Mouse (Mus musculus) skeletal muscle tissue, postnatal 0 days (tissue): ENCODE results near the gene Gm37240. TPM values are rescaled to one million over a fixed set of nuclear protein-coding genes. Genes with fewer than 3 reads are reported as not detected.

Experiments used
- microRNA counts: library from miRNA; unstranded; fragments of <30 nt; microRNA quantifications from one replicate; lab custom pipeline; 2015
- microRNA-seq, 2 experiments: library from miRNA; unstranded; fragments of <30 nt; microRNA quantifications; one replicate each; pipeline ENCODE4; 2016
- polyA plus RNA-seq: library from polyadenylated mRNA; unstranded; fragments of >200 nt; fragmentation: Nextera tagmentation; extraction: Ambion mirVana; gene quantifications from 2 replicates; pipeline ENCODE4 v1.2.1, GENCODE M21; 2015

Gene Gm37240
- 23.6 and 30.2 TPM in 2 replicates for polyA plus RNA-seq

DNA sequence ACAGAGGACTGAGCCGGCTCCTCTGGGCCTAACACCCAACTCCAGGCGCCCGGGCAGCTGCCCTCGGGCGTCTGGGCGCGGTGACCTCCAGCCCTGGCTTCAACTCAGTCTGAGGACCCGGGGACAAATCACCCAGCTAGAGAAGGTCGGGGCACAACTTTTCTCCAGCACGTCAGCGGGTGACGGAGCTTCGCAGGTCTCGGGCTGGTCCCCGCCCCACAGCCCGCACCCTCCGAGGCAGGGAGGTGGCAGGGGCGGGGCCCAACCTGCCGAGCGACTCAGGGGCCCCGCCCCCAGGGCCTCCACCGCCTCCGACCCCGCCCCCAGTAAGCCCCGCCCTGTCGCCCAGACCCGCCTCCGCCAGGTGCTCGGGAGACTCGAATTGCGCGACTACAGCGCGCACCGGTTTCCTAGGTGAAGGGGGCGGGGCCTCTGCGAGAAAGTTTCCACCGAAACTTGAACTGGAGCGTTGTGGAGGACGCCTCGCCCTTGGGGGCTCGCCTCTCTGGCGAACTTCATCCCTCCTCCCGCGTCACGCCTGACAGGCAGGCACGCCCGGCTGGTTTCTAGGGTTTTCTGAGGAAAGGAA, at the start of gene Gm37240, which contains the start of gene Glt28d2:
Gene Gm37240 (minus strand): TSS at position 280 of the 589 bp plus-strand sequence.
Gene Glt28d2 (minus strand): TSS at position 278 of the 589 bp plus-strand sequence.

DNA sequence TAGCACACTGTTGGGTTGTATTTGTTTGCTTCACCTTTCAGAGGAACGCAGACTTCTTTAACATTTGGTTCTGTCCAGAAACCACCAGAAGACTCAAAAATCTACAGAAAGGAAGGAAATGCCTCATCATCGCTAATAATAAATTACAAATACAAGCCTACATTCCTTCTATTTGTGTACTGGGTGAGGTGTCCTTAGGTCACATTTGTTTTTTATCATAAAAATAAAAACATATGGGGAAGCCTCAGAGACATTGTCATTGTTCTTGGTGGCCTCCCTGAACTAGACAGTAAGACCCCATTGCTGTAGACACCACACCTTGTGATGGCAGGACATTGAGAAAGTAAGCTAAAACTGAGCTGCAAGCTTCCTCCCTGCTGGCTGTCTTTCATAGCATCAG, 70.1 kb downstream of the Gm37240 start, which contains the start of gene Fam160a1:
Gene Fam160a1 (minus strand): TSS at position 101 of the 400 bp plus-strand sequence.

DNA sequence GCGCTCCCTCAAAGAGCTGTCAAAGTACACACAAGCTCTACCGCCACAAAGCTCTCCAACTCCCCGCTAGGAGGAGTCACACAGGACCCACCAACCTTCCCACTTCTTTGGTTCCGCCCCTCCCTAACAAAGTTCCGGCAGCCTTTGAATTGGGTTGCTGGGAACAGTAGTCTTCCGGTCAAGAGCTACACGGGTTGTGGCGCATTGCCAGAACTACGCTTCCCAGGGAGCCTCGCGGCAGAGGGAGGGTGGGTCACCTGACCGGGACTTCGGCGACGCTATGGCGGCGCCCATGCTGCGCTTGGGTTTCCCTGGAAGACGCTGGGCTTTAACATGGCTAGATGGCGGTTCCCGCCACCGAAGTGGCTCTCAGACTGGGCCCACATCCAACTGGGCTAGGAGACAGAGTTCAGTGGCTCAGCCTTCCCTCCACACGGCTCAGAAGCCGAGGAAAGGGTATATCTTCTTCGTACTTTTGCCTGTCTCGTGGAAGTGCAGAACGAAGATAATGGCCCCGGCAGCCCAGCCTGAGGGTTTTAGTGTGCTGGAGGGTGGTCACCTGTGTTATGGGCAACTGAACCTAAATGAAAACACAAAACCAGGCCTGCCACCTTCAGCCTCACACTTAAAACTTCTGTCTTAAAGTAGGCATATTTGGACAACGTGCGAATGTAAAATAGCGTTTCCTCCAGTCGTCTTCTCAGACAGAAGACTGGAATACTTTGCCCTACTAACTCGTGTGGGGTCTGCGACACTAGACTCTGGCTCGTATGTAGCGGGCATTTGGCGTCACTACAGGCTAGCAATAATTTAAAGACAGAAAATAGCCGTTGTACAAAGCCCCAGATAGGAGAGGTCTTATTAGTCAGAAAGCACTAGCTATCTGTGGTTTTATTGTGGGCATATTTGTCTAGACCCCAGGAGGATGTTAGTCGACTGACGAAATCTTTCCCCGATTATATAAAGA, 313.2 kb downstream of the Gm37240 start, which contains the start of gene Gatb:
Gene Gatb (plus strand): TSS at position 256 of the 967 bp plus-strand sequence.

DNA sequence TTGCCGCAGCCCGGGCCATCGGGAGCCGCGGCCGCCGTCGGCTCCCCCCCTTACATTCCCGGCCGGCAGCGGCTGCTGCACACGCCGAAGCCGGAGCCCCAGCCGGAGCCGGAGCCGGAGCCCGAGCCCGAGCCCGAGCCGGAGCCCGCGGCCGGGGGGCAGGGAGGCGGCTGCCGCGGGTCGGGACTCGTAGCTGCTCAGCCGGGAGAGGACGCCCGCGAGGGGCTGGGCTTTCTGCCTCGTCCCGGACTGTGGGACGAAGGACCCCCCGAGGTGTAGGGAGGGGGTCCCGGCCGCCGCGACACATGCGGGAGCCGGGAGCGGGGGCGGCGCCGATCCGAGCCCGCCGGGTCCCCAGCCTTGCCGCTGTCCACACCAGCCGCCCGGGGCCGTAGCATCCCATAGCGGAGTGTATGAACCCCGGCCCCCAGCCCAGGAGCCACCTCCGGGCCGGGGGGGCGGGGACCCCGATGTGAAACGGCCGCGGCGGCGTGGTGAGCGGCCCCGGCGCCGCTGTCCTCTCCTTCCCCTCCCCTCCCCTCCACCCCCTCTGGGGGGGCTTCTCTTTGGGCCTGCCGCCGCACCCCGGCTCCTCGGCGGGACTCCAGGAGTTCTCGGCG, 1072.4 kb downstream of the Gm37240 start, which contains the start of gene Fbxw7:
Gene Fbxw7 (plus strand): TSS at position 507 of the 620 bp plus-strand sequence.

DNA sequence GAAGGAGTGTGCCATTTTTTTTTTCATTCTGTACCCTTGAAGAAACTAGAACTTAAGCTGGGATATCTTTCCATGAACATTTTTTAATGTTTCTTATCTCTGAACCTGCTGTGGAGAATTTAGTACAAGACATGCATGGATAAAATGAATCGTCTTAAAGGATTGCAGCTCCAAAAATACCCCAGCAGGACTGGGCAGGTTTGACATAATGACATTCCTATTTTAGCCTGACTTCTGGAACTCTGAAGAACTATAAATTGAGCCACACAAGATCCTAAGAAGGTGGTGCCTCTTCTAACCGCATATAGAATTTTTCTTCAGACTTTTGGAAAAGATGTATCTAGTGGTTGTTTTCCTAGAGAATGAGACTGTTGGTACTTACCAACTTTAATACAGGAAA, 1294.0 kb downstream of the Gm37240 start, which contains the start of gene Tigd4:
Gene Tigd4 (plus strand): TSS at position 301 of the 400 bp plus-strand sequence.

DNA sequence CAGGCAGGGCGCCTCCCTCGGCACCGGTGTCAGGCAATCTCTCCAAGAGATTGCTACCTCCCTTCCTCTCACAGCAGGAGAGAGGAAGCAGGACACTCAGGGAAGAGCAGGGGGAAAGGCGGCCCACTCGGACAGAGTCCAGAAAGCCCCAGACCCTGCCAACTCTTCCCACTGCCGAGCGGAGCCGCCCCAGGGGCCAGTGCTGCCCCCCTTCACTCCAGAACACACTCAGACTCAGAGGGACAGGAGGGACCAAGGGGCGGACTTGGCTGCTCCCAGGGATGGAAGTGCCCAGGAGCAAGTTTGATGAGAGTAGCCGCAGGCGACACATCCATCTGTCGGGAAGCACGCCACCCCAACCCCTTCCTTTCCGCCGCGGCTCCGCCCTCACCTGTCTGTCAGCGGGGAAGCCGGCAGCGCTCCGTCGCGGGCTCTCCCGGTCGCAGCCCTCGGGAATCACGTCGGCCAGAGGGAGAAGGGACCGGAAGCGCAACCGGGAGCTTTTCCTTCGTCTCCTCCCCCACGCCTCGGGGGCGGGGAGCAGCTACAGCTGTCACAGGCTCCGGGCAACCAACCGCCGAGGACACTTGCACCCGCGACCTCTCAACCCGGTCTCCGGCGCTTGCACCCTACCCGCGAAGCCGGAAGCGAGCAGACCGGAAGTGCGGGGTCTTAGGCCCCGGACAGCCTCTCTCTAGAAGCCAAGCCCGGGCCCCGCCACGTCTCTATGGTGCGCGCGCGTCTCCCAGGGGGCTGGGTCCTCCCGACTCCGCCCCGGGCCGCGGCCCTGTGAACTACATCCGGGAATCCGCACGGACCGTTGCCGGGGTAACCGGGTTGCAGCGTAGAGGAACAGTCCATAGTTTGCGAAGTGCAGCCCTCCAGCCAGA, 1305.0 kb downstream of the Gm37240 start, which contains the start of gene Arfip1:
Gene Arfip1 (minus strand): TSS at position 603 of the 890 bp plus-strand sequence.

DNA sequence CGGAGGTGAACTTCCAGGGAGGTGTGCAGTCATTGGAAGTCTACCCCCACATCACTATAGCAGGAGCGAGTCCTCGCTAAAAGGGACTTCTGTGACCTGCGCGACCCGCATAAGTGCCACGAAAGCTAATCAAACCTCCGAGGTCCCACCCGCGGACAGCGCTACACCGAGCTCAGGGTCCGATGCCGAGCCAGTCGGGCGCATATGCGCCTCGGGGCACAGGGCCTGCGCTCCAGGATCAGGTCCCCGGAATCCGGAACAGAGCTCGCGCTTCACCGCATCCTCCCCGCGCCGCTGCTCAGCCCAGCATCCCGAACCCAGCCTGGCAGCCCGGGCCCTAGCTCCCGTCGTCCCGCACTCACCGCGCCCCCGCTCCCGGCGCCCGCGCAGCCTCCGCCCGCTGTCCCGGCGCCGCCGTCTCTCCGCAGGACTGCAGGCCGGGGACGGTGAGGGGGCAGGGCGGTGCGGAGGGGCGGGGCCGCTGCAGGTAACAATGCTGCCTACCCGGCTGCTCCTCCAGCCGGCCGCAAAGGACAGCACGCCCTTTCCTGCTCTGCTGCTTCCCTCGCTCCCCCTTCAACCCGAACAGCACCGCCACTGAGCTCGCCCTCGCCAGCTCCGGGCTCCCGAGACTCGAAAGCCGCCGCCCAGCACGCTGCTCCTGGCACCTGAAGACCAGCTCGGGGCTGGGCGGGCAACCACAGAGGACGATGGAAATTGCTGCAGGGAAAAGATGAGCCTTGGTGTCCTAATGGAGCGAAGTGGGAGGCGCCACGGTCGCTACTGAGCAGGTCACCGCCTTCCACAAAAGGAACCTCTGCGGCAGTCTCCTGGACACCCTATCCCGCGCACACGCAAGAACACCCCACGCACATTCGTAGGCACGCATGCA, 1407.1 kb downstream of the Gm37240 start, which contains the start of gene Fhdc1:
Gene Fhdc1 (minus strand): TSS at position 424 of the 892 bp plus-strand sequence.

MicroRNAs within 50 kb of the gene (microRNA counts, 519-probe panel; counts per million panel counts)
- 296 counts per million, percentile 58 among the panel's probes with 10 or more counts for microRNA mmu-miR-466k (lab: Ali Mortazavi, UCI)

Small RNA genes within 50 kb of the gene (microRNA-seq; reads per million reads assigned to microRNA genes)
- 0 reads per million in 2 experiments for gene Mir466k

Other genes starting within 250 kb of the Gm37240 start
- gene Fam160a1, start 70.2 kb downstream of the Gm37240 start, polyA plus RNA-seq = 15.3 and 16.2 TPM in 2 replicates
- 4.6 and 5.3 TPM in 2 replicates for gene Glt28d2, start within 50 bp of the Gm37240 start, polyA plus RNA-seq
- gene Sh3d19, start 83.6 kb upstream of the Gm37240 start, polyA plus RNA-seq = 20.5 and 24.8 TPM in 2 replicates
- 0.15 TPM in 1 of 2 replicates, not detected in the other for gene Prss48, start 115.0 kb upstream of the Gm37240 start, polyA plus RNA-seq